Mouse (Mus musculus) small intestine, adult 2 months (tissue): ENCODE measurements at regions not wholly inside any gene's neighbourhood (a gene's known extent, or its start where the extent isn't known, plus 50 kb on each side); places are given as distances from the start of the nearest gene placed in this dataset.
"Not testable (repeated sequence)": the region's sequence is repeated elsewhere in the genome, so short reads cannot be mapped to it uniquely, and the experiment has no call there.

ENCODE experiments used
- H3K27ac ChIP-seq: fragments of 200-500 bp; 2 replicates; pipeline ENCODE4 v1.5.1; 2012; ENCODE audit warnings: low read depth, low read length, control low read depth, inconsistent platforms; ENCODE audit not compliant: insufficient read depth
- H3K27me3 ChIP-seq: fragments of 200-500 bp; 2 replicates; pipeline ENCODE4 v1.6.1; 2012; ENCODE audit warnings: mild to moderate bottlenecking, moderate library complexity, low read length, inconsistent platforms; ENCODE audit not compliant: control insufficient read depth, insufficient read depth
- H3K36me3 ChIP-seq: fragments of 200-500 bp; 2 replicates; pipeline ENCODE4 v1.6.1; 2012; ENCODE audit warnings: mild to moderate bottlenecking, low read length, control low read depth, inconsistent platforms; ENCODE audit not compliant: control insufficient read depth, insufficient read depth
- H3K4me1 ChIP-seq: fragments of 200-500 bp; 2 replicates; pipeline ENCODE4 v1.6.1; 2012; ENCODE audit warnings: low read length, inconsistent platforms, mixed read lengths; ENCODE audit not compliant: control insufficient read depth, insufficient read depth, insufficient read length
- H3K4me3 ChIP-seq: fragments of 200-500 bp; 2 replicates; pipeline ENCODE4 v1.5.1; 2012; ENCODE audit warnings: low read depth, mild to moderate bottlenecking, control low read depth, inconsistent platforms, low read length, moderate library complexity
- CTCF ChIP-seq: fragments of 200-500 bp; IDR thresholded peaks from 2 replicates; pipeline ENCODE4 v1.5.1; 2012; ENCODE audit warnings: low read depth, mild to moderate bottlenecking, control low read depth, inconsistent platforms, low read length, moderate library complexity, mixed read lengths; ENCODE audit not compliant: insufficient replicate concordance, insufficient read length; ENCODE audit errors: extremely low read depth
- POLR2A ChIP-seq: fragments of 200-500 bp; IDR thresholded peaks from 2 replicates; pipeline ENCODE4 v1.6.1; 2012; ENCODE audit warnings: low read depth, mild to moderate bottlenecking, control low read depth, inconsistent platforms, low read length, moderate library complexity
- WGBS: fragments of 180-500 bp; shearing (Covaris S2); methylation state at CpG from one replicate; pipeline ENCODE4 v1.1.7; 2018; 5-methylcytosine and 5-hydroxymethylcytosine counted together

DNA sequence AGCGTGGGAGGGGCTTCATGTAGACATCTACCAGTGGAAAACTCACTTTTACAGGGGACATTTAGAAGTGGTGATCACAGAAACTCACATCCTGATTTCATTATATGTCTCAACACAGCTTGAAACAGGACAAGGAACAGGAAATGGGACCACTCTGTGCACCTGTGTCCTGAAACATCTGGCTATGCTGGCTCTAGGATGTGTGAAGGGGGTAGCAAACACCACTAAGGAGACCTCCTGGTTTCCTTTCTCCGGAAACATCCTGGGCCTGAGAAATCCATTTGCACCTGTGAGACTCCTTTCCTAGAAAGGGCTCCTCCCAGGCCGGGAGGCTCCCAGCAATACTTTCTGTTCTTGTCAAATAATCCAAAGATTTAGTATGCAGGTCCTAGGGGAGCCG is 167.1 kb downstream of the Opa1 start:
- TF ChIP-seq CTCF (no peak), POLR2A (no peak)

DNA sequence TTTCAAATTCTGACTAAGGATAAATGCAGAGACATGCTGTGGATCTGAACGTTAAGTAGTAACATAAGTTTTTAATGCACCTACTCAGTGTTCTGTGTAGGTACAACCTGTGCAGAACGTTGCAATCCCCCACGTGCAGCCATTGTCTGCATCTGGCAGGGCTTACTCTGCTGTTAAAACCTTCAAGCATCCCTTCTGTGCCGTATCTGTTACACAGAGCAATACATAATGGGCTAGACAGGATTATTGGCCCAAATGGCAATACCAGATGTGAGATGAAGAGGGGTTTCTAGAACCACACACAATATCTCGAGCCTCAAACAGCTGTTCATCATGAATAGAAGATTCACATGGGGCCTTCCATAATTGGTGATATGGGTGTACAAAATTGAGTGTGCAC is 170.0 kb downstream of the Opa1 start:
- TF ChIP-seq CTCF (no peak), POLR2A (no peak)
- no peak overlapping the region for H3K27ac ChIP-seq
- H3K27me3 ChIP-seq, result no peaks in the 10 kb centered on the region
- H3K4me3 ChIP-seq, result no peak overlapping the region
- no peaks in the 10 kb centered on the region for H3K4me1 ChIP-seq
- no peaks in the 10 kb centered on the region for H3K36me3 ChIP-seq
- 82% methylated on average over 5 of the region's 5 CpGs for WGBS

More for the DNA sequence above, 167.1 kb downstream of the Opa1 start:
- Histone ChIP-seq H3K4me1 (no peaks in the 10 kb centered on the region), H3K36me3 (no peaks in the 10 kb centered on the region), H3K27ac (no peak overlapping the region), H3K4me3 (no peak overlapping the region), H3K27me3 (no peaks in the 10 kb centered on the region)
- whole genome bisulfite sequencing, result 86% methylated on average over 4 of the region's 4 CpGs

DNA sequence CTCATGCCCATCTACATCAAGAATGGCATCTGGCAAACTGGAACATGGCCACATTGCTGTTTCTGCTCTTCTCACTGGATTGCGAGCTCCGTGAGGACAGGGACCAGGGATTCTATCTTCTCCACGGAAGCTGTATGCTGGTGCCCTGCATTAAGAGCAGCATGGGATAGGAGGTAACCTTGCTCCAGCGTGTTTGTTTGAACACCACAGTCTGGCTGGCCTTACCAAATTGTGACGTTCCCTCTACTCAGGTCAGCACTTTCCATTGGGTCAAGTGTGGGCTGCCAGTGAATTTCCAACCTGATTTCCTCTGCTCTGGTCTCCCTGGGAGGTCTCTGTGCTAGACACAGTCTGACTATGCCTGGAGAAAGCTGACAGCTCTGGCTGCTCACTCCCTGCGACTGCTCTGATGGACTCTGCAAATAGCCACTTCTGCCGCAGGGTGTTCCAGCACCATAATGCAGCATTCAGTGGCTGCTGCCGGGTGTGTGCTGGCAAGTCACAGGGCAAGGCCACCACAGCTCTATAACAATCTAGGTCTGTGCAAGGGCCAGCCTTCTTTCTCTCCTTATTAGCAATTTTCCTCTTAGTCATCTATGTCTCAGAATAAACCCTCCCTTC is 175.6 kb downstream of the Opa1 start:
- Histone ChIP-seq H3K4me3 (no peak overlapping the region), H3K4me1 (no peaks in the 10 kb centered on the region), H3K27ac (no peak overlapping the region), H3K27me3 (no peaks in the 10 kb centered on the region), H3K36me3 (no peaks in the 10 kb centered on the region)
- WGBS, result 72% methylated on average over 8 of the region's 8 CpGs
- TF ChIP-seq POLR2A (no peak), CTCF (no peak)

DNA sequence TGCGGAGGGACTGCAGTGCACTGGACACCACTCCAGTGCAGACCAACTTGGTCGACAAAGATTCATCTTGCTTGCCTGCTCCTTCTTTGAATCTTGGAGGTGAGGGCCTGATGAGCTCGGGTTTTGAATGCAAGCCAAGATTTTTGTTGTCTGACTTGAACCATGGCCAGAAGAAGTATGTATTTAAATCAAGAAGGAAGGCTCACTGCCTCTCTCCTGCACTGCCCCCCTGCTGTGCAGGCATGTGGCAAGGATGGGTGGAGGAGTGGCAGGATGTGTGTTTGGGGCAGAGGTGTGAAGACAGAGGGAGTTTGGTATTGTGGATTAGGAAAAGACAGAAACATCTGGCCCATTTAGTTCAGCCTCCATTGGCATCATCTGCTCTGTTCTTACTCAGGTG is 179.1 kb downstream of the Opa1 start:
- no peak for TF ChIP-seq POLR2A
- no peak for TF ChIP-seq CTCF
- H3K27ac ChIP-seq, result no peak overlapping the region
- H3K4me1 ChIP-seq, result no peaks in the 10 kb centered on the region
- H3K36me3 ChIP-seq, result no peaks in the 10 kb centered on the region
- 56% methylated on average over 3 of the region's 3 CpGs for WGBS
- H3K4me3 ChIP-seq, result no peak overlapping the region
- no peaks in the 10 kb centered on the region for H3K27me3 ChIP-seq

DNA sequence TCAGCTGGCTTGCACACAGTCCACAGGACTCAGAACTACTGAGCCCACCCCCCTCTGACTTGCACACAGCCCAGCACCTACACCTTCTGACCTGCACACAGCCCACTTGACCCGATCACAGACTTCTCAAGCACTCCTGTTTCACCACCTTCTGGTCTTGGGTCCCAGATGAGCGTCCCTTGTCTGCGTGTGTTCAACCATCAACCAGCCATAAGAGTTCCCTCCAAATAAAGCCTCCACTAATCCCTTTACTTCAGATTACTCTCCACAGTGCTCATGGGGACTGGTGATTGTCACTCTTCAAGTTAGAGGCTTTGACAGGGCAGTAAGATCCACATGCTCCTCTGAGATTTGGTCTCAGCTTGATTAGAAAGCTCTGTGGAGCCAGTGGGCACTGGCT is 180.3 kb downstream of the Opa1 start:
- no peak overlapping the region for H3K4me3 ChIP-seq
- no peaks in the 10 kb centered on the region for H3K27me3 ChIP-seq
- no peak overlapping the region for H3K27ac ChIP-seq
- no peaks in the 10 kb centered on the region for H3K36me3 ChIP-seq
- H3K4me1 ChIP-seq, result no peaks in the 10 kb centered on the region
- 98% methylated on average over 3 of the region's 3 CpGs for WGBS
- no peak for TF ChIP-seq POLR2A
- no peak for TF ChIP-seq CTCF

DNA sequence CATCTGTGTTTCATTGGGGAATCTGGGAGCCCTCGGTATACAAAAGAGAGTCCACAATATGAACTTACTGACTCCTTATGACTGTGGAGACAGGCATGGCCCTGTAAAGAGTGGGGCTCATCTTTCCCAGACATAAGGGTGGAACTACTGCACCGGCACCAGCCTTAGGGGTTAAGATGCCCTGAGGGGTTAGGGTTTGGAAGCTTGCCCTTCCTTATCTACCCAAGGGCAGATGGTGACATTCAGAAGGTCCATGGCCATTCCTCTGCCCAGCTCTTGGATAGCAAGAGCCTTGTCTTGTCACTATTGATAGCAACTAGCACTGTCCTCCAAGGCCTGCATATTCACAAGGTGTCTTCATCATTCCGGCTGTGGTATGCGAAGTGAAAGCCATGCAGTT is 181.5 kb downstream of the Opa1 start:
- H3K4me3 ChIP-seq, result no peak overlapping the region
- no peaks in the 10 kb centered on the region for H3K27me3 ChIP-seq
- no peaks in the 10 kb centered on the region for H3K4me1 ChIP-seq
- H3K27ac ChIP-seq, result no peak overlapping the region
- no peaks in the 10 kb centered on the region for H3K36me3 ChIP-seq
- WGBS, result 98% methylated on average over 4 of the region's 4 CpGs
- no peak for TF ChIP-seq CTCF
- no peak for TF ChIP-seq POLR2A

DNA sequence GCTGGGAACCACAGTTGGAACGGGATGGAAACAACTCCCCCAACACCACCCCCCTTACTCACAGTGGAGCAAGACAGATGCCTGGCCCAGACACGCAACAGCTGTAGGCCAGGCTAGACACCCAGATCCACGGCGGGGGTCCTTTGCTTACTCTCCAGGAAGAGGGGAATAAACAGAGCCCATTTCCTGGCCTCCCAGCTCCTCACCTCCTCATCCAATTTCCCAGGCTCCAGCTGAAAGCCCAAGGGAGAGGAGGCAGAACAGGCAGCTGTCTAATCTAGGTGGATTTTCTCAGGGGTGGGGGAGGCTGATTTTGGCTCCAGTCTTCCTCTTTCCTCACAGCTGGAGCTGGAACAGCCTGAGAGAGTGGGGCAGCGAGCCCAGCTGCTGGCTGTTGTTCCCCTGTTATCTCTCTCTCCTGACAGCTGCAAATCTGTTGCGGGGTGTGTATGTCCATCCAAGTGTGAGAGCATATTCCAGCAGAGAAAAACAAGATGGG is 182.7 kb downstream of the Opa1 start:
- Histone ChIP-seq H3K36me3 (no peaks in the 10 kb centered on the region), H3K4me1 (no peaks in the 10 kb centered on the region), H3K27me3 (no peaks in the 10 kb centered on the region), H3K27ac (no peak overlapping the region), H3K4me3 (no peak overlapping the region)
- TF ChIP-seq POLR2A (no peak), CTCF (no peak)
- WGBS, result 24% methylated on average over 6 of the region's 6 CpGs

DNA sequence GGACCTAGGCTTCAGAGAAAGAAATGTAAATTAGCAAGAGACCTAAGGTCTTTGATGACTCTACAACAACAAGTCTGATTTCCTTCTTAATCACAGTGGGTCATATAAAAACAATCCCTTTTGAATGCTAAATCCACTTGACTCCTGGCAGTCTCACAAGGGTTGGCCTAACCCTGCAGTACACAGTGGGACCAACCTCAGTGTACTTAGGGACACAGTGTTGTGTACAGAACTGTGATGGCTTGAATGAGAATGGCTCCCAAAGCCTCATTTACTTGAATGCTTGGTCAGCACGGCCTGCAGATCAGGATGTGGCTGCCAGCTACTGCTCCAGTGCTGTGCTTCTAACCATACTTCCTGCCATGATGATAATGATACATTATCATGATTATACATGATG is 185.2 kb downstream of the Opa1 start:
- no peak for TF ChIP-seq POLR2A
- Histone ChIP-seq H3K4me1 (no peaks in the 10 kb centered on the region), H3K36me3 (no peaks in the 10 kb centered on the region), H3K27ac (no peak overlapping the region), H3K27me3 (no peaks in the 10 kb centered on the region), H3K4me3 (no peak overlapping the region)
- 79% methylated on average over 1 of the region's 1 CpGs for WGBS

DNA sequence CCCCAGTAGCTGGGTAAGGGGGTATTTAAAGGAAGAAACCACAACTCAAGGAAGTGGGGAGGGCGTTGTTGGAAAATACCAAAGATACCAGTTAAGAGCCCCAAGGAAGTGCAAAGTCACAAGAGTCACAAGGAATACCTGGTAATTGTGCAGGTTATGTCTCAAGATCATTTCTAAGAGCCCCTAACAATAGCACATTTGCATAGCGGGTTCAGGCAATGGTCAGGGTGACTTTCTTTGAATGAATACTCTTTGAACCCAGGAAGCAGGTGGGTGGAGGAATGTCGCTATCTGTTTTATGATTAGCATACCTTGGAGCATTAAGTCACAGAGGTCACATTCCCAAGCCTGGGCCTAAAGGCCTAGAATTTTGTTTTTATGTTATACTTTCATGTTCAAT is 186.7 kb downstream of the Opa1 start:
- H3K27ac ChIP-seq, H3K27me3 ChIP-seq, H3K36me3 ChIP-seq, H3K4me1 ChIP-seq, H3K4me3 ChIP-seq: not testable (repeated sequence)
- WGBS, result 92% methylated on average over 3 of the region's 3 CpGs
